Mouse (Mus musculus) CH12.LX (cell line): Measurements from ENCODE around the gene Rictor.

Source experiments
- CHD1 ChIP-seq: IDR thresholded peaks from 2 replicates; pipeline ENCODE4 v1.6.1; 2012; ENCODE audit warnings: low read depth, low read length, improper control_type of control experiment, inconsistent platforms
- CTCF ChIP-seq, 2 experiments: IDR thresholded peaks in 1 of 2; conservative IDR thresholded peaks in 1 of 2; 2 replicates each; pipeline ENCODE4 v1.5.1; 2011 to 2012; ENCODE audit warnings: low read depth in 2 of 2, low read length in 2 of 2, improper control_type of control experiment in 1 of 2, inconsistent platforms in 1 of 2, mild to moderate bottlenecking in 1 of 2, moderate library complexity in 1 of 2
- EP300 ChIP-seq: IDR thresholded peaks from 2 replicates; pipeline ENCODE4 v1.6.1; 2011; ENCODE audit warnings: low read length, improper control_type of control experiment
- POLR2A ChIP-seq: IDR thresholded peaks from 2 replicates; pipeline ENCODE4 v1.6.1; 2011; ENCODE audit warnings: low read depth, mild to moderate bottlenecking, improper control_type of control experiment, low read length
- SIN3A ChIP-seq: IDR thresholded peaks from 2 replicates; pipeline ENCODE4 v1.6.1; 2012; ENCODE audit warnings: low read length, improper control_type of control experiment, inconsistent platforms
- ZC3H11A ChIP-seq: IDR thresholded peaks from 2 replicates; pipeline ENCODE4 v1.6.1; 2012; ENCODE audit warnings: low read depth, mild to moderate bottlenecking, inconsistent platforms, low read length, improper control_type of control experiment

DNA sequence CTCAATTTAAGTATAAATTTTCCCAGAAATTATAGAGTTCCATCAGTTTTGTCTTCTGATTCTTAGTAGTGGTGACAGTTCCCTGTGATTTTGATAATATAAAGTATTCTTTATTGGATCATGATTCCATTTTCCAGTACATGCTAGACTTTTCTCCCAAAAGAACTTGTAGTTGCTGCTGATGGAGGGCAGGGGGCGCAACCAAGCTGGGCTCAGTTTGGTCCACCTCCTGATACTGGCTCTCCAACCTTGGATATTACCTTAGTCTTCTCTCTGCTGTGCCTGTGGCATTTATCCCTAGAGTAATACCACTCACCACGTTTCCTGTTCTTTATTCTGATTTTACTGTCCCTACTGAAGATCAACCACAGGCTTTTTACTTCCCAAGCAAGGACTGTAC is 6.0 kb upstream of the Rictor start:
- TF ChIP-seq CTCF (conservative IDR thresholded peaks at IDR 0.05 in 1 of 2, IDR thresholded peaks at IDR 0.05 in 1 of 2; ENCODE audit: low read depth in 2 of 2, low read length in 2 of 2): peak; percentile 41 to 63
- TF ChIP-seq POLR2A: no peak
- TF ChIP-seq CHD1: no peak
- no peak for TF ChIP-seq EP300
- TF ChIP-seq ZC3H11A: no peak
- no peak for TF ChIP-seq SIN3A
